Mouse (Mus musculus) small intestine, adult 2 months (tissue): ENCODE data around the gene Adam23.

Source experiments
- CTCF ChIP-seq: fragments of 200-500 bp; IDR thresholded peaks from 2 replicates; pipeline ENCODE4 v1.5.1; 2012; ENCODE audit warnings: low read depth, mild to moderate bottlenecking, control low read depth, inconsistent platforms, low read length, moderate library complexity, mixed read lengths; ENCODE audit not compliant: insufficient replicate concordance, insufficient read length; ENCODE audit errors: extremely low read depth
- POLR2A ChIP-seq: fragments of 200-500 bp; IDR thresholded peaks from 2 replicates; pipeline ENCODE4 v1.6.1; 2012; ENCODE audit warnings: low read depth, mild to moderate bottlenecking, control low read depth, inconsistent platforms, low read length, moderate library complexity

DNA sequence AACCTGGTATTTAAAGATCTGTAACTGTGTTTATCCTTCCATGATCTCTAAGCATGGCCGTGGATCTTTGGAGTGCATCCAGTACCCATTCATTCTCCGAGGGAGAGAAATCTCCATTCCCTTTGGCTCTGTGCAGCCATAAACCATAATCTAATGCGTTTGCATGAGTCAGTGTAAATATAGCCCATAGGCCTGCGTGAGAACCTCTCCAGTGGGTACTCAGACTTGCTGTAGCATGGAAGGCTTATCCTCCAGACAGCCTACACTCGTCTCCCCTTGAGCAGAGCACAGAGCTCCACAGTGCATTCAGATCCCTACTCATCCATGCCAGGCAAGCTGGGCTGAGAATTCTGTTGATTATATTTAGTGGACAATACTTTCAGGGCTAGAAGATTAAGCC lies 47.6 kb downstream of the Adam23 start:
- TF ChIP-seq POLR2A (no peak), CTCF (no peak)
